Mouse (Mus musculus): ENCODE data around the gene Pigu.

Pigu gene

GRCm38 (mm10) chr2:155277721-155278120, 79.5 kb downstream of the Pigu start:
- ChIA-PET POLR2A (interaction anchor here (0.6 to 3.8 kb wide), 13 partner anchors 9 to 223 kb away, joined by 4 to 29 read pairs (median 8); partner anchors contain the start of genes Dynlrb1 (in 3 of the 4), Ahcy (in 1 of the 4), Pigu (in 1 of the 4) and Trp53inp2 (in 1 of the 4)), CTCF (interaction anchor here in 1 of 4 experiments (1.6 kb wide), 1 partner anchor 10 kb away, joined by 6 read pairs; no protein-coding TSS in a partner anchor)

DNA sequence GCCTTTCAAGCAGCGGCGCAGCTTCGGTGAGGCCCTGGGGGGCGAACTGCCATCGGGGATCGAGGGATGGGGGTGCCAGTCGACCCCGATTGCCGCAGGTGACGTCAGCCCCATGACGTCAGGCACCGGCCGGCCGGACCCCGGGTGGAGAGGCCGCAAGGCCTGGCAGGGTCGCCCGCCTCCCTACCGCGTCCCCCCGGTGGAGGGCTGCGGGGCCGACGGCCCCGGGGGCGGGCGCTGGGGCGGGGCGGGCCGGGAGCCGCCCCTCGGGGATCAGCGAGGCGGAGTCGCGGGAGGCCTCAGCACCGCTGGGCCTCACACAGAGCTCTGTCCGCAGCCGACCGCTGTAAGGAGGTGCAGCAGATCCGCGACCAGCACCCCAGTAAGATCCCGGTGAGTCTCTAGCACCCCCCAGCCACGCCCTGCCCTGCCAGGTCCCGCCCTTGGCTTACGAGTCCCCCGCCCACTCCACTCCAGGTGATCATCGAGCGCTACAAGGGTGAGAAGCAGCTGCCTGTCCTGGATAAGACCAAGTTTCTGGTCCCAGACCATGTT, 80.5 kb downstream of the Pigu start:
- ChIA-PET POLR2A (interaction anchor here (0.6 to 3.8 kb wide), 47 partner anchors 9 to 673 kb away, joined by 3 to 45 read pairs (median 5); partner anchors contain the start of genes Dynlrb1 (in 3 of the 4), Ahcy (in 2 of the 4), Eif2s2 (in 2 of the 4) and Trp53inp2 (in 2 of the 4)), CTCF (interaction anchor here in 3 of 4 experiments (0.5 to 2.3 kb wide), 14 partner anchors 8 to 415 kb away, joined by 3 to 12 read pairs (median 4); partner anchors contain the start of genes Dynlrb1 (in 1 of the 3), Trp53inp2 (in 1 of the 3) and Trpc4ap (in 1 of the 3))

GRCm38 (mm10) chr2:155276195-155276594, 81.0 kb downstream of the Pigu start, which contains the start of gene Map1lc3a:
Gene Map1lc3a (plus strand): TSS chr2:155276297.
- CTCF ChIA-PET: interaction anchor here in 3 of 4 experiments (0.6 to 2.3 kb wide), 14 partner anchors 8 to 416 kb away, joined by 3 to 12 read pairs (median 4); partner anchors contain the start of genes Dynlrb1 (in 1 of the 3), Trp53inp2 (in 1 of the 3) and Trpc4ap (in 1 of the 3)
- POLR2A ChIA-PET: interaction anchor here (0.6 to 3.8 kb wide), 47 partner anchors 8 to 673 kb away, joined by 3 to 45 read pairs (median 5); partner anchors contain the start of genes Dynlrb1 (in 3 of the 4), Ahcy (in 2 of the 4), Eif2s2 (in 2 of the 4) and Trp53inp2 (in 2 of the 4)

- CTCF ChIA-PET: interaction anchor here in 1 of 4 experiments (0.5 kb wide), 1 partner anchor 33 kb away, joined by 3 read pairs; no protein-coding TSS in a partner anchor
These were observed 83.6 kb downstream of the Pigu start for GRCm38 (mm10) chr2:155273603-155274002.

DNA sequence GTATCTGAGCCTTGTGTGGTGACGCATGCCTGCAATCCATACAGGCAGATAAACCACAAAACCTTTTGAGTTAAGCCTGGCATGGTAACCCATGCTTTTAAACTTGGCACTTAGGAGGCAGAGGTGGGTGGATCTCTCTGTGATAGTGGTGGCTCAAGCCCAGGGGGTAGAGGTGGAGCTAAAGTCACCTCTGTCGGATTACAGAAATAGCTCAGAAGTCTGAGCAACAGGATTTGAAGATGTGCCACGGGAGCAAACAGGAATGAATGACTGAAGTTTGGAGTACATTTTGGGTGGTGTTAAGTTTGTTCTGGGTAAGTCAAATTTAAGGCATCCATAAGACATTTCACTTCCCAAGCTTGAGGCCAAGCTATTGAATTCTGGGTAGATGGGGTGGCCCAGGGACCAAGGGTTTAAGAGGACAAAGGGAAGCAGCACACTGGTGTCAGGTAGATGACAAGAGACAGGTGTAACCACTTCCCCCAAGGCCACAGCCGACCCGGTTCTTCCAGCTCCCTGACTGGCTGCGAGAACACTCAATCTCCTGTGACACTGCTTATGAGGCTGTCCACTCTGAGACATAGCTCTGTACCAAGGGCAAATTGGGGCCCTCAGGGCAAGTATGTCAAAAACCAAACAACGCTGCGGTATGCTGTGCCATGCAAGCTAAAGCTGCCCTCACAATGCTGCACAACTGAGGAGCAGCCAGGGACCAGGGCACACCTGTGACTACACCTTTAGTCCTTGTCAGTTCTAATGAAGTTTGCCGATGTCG, 84.6 kb downstream of the Pigu start:
- ChIA-PET CTCF (interaction anchor here (0.5 to 3.3 kb wide), 13 partner anchors 21 to 194 kb away, joined by 3 to 11 read pairs (median 4); no protein-coding TSS in a partner anchor), POLR2A (interaction anchor here in 2 of 4 experiments (0.6 to 1.2 kb wide), 4 partner anchors 27 to 187 kb away, joined by 3 to 4 read pairs (median 3); no protein-coding TSS in a partner anchor)

More at GRCm38 (mm10) chr2:155273603-155274002, 83.6 kb downstream of the Pigu start:
- POLR2A ChIA-PET: interaction anchor here in 1 of 4 experiments (0.6 kb wide), 1 partner anchor 58 kb away, joined by 3 read pairs; no protein-coding TSS in a partner anchor

DNA sequence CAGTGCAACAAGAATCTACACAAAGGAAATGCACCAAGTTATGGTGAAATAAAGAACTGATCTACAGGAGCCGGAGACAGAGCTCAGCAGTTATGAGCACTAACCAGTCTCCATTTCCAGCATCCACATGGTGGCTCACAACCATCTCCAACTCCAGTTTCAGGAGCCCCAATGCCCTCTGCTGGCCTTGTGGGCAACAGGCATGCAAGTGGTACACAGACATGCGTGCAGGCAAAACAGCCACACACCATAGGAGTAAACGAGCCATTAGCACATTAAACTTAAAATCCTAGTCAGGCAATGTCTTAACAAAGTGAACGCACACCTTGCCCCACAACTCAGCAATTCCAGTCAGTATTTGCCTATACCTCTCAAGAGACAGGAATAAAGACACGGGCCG, 85.3 kb downstream of the Pigu start:
- CTCF ChIA-PET: interaction anchor here (0.6 to 3.3 kb wide), 20 partner anchors 12 to 196 kb away, joined by 3 to 11 read pairs (median 4); partner anchors contain the start of gene Dynlrb1 (in 1 of the 4)
- POLR2A ChIA-PET: interaction anchor here in 2 of 4 experiments (1.1 to 1.4 kb wide), 6 partner anchors 13 to 198 kb away, joined by 3 to 4 read pairs (median 3); partner anchors contain the start of genes Ahcy (in 1 of the 2) and Dynlrb1 (in 1 of the 2)

DNA sequence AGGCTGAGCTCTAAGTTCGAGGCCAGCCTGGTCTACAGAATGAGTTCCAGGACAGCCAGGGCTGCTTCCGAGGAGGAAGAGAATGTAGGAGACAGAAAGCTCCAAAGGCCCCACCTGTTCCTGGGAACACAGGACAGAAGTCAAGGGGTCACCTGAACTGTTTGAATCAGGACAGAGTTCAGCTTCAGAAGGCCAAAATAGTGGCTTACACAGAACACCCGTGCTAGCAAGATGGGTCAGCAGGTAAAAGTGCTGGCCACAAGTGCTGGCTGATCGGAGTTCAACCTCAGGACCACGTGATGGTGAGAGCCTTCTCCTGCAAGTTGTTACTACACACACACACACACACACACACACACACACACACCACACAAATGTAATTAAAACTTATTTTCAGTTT, 90.3 kb downstream of the Pigu start:
- CTCF ChIA-PET: interaction anchor here (0.5 to 2.4 kb wide), 8 partner anchors 9 to 659 kb away, joined by 3 to 10 read pairs (median 4); no protein-coding TSS in a partner anchor
- POLR2A ChIA-PET: interaction anchor here in 3 of 4 experiments (0.6 to 3.5 kb wide), 11 partner anchors 9 to 324 kb away, joined by 3 to 23 read pairs (median 3); partner anchors contain the start of genes Map1lc3a (in 3 of the 3) and Dynlrb1 (in 1 of the 3)

DNA sequence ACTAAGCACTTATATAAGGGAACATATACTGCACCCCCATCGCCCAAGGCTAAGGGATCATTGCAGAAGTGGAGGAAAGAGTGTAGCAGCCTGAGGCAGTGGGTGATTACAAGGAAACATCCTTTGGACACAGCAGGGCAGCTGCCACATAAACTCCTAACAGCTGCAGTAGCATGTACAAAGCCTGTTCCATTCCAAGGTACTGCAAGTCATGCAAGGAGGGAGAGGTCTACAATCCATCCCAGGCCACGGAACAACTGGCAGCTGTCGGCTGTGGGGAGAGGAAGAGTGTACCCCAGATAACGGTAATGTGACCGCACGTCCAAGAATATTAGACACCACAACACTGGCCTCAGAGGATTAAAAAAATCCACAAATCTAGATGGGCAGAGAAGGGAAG, 91.7 kb downstream of the Pigu start:
- CTCF ChIA-PET: no interaction called here

GRCm38 (mm10) chr2:155249588-155249987, 107.6 kb downstream of the Pigu start:
- ChIA-PET CTCF (interaction anchor here in 3 of 4 experiments (0.7 to 2.0 kb wide), 5 partner anchors 8 to 18 kb away, joined by 3 to 14 read pairs (median 5); partner anchors contain the start of gene Dynlrb1 (in 2 of the 3)), POLR2A (interaction anchor here in 2 of 4 experiments (1.0 to 4.5 kb wide), 6 partner anchors 8 to 26 kb away, joined by 3 to 32 read pairs (median 5); partner anchors contain the start of genes Dynlrb1 (in 2 of the 2) and Map1lc3a (in 1 of the 2))

More for the DNA sequence above, 91.7 kb downstream of the Pigu start:
- POLR2A ChIA-PET: interaction anchor here in 2 of 4 experiments (1.3 to 3.5 kb wide), 3 partner anchors 11 to 29 kb away, joined by 3 to 23 read pairs (median 8); partner anchors contain the start of genes Map1lc3a (in 2 of the 2) and Dynlrb1 (in 1 of the 2)

DNA sequence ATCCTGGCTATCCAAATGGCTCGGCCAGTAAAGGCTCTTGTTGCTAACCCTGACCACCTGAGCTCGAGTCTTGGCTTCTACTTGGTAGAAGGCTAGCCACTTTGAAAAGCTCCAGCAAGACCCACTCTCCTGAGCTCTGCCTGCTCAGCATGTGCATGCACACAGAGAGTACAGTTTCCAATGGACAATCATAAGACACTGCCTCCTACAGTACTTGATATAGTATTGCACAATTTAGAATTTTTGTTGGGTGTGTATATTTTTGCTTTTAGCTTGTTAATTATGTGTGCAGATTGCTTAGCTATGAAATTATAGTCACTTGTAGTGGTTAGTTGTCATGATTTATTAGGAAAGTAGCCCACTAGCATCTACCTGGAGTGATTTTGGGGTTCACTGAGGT, 108.5 kb downstream of the Pigu start:
- POLR2A ChIA-PET: interaction anchor here in 3 of 4 experiments (0.5 to 4.5 kb wide), 14 partner anchors 9 to 489 kb away, joined by 3 to 32 read pairs (median 4); partner anchors contain the start of genes Dynlrb1 (in 2 of the 3) and Map1lc3a (in 1 of the 3)
- CTCF ChIA-PET: interaction anchor here (0.6 to 2.0 kb wide), 12 partner anchors 9 to 166 kb away, joined by 3 to 14 read pairs (median 4); partner anchors contain the start of gene Dynlrb1 (in 2 of the 4)

- POLR2A ChIA-PET: interaction anchor here in 3 of 4 experiments (0.5 to 4.5 kb wide), 13 partner anchors 12 to 489 kb away, joined by 3 to 32 read pairs (median 3); partner anchors contain the start of genes Dynlrb1 (in 2 of the 3), Map1lc3a (in 2 of the 3) and Itch (in 1 of the 3)
- CTCF ChIA-PET: interaction anchor here in 3 of 4 experiments (0.9 to 2.0 kb wide), 11 partner anchors 10 to 166 kb away, joined by 3 to 14 read pairs (median 5); partner anchors contain the start of gene Dynlrb1 (in 2 of the 3)
These were observed 109.0 kb downstream of the Pigu start for GRCm38 (mm10) chr2:155248206-155248605.

GRCm38 (mm10) chr2:155246231-155246630, 111.0 kb downstream of the Pigu start:
- CTCF ChIA-PET: no interaction called here
- POLR2A ChIA-PET: interaction anchor here in 2 of 4 experiments (0.6 to 1.5 kb wide), 2 partner anchors 26 to 429 kb away, joined by 3 read pairs; no protein-coding TSS in a partner anchor

GRCm38 (mm10) chr2:155242296-155242855, 114.9 kb downstream of the Pigu start:
- ChIA-PET CTCF (interaction anchor here in 1 of 4 experiments (1.8 to 2.5 kb wide), 2 partner anchors 34 to 143 kb away, joined by 4 to 5 read pairs; partner anchors contain the start of gene Map1lc3a), POLR2A (interaction anchor here in 2 of 4 experiments (0.7 to 1.9 kb wide), 4 partner anchors 9 to 20 kb away, joined by 3 to 6 read pairs (median 4); no protein-coding TSS in a partner anchor)

DNA sequence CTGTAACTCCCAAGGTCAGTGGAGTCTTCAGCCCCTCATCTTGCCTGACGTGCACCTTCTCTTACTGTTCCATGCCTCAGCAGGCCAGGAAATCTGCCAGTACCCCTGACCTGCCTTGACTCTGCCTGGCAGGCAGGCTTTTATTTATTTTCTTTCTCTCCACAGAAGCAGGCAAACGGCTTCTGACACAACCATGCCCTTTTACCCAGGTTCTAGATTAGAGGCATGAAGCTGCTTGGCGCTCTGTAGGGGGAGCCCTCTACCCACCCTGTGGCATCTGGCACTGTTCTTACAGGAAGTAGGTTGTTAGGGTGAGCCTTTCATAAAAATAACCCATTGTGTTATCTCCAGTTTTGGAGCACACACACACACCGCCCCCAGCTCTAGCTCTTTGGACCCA, 116.3 kb downstream of the Pigu start:
- CTCF ChIA-PET: interaction anchor here (0.6 to 2.5 kb wide), 12 partner anchors 9 to 1554 kb away, joined by 3 to 5 read pairs (median 4); partner anchors contain the start of gene Map1lc3a (in 1 of the 4)
- POLR2A ChIA-PET: interaction anchor here in 2 of 4 experiments (0.9 to 1.9 kb wide), 6 partner anchors 10 to 166 kb away, joined by 3 to 6 read pairs (median 3); partner anchors contain the start of gene Ahcy (in 1 of the 2)

- ChIA-PET CTCF (interaction anchor here in 3 of 4 experiments (0.6 to 2.6 kb wide), 7 partner anchors 11 to 155 kb away, joined by 3 to 14 read pairs (median 5); no protein-coding TSS in a partner anchor), POLR2A (interaction anchor here in 3 of 4 experiments (0.6 to 3.7 kb wide), 25 partner anchors 9 to 240 kb away, joined by 3 to 32 read pairs (median 8); partner anchors contain the start of genes Map1lc3a (in 3 of the 3), Ahcy (in 1 of the 3), Itch (in 1 of the 3) and Trp53inp2 (in 1 of the 3))
These were observed 120.0 kb downstream of the Pigu start for GRCm38 (mm10) chr2:155237276-155237675.
